Mouse (Mus musculus) testis, adult 2 months (tissue): ENCODE measurements around the gene Cpsf3.

ENCODE experiments used
- CTCF ChIP-seq: fragments of 200-500 bp; IDR thresholded peaks from 2 replicates; pipeline ENCODE4 v1.5.1; 2012; ENCODE audit warnings: low read depth, mild to moderate bottlenecking, inconsistent platforms, low read length, moderate library complexity; ENCODE audit not compliant: control insufficient read depth, insufficient read depth, insufficient replicate concordance
- POLR2A ChIP-seq: fragments of 200-500 bp; IDR thresholded peaks from 2 replicates; pipeline ENCODE4 v1.6.1; 2012; ENCODE audit warnings: low read depth, mild to moderate bottlenecking, inconsistent platforms, low read length, moderate library complexity; ENCODE audit not compliant: control insufficient read depth

DNA sequence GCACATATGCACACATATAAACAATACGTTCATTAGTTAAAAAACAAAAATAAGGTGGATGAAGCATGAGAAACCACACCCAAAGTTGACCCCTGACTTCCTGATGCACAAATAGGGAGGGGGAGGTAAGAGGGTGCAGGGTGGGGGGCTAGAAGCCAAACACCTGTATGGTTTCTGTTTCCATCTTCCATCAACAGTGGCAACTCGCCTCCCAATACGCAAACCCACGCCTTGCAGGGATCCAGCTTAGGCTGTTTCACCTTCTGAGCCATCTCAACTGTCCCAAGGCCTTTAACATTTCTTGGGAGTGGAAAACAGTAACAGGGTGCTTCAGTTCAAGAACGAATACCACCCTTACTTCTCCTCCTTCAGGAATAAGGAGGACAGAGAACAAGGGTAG, 52.0 kb downstream of the Cpsf3 start:
- no peak for TF ChIP-seq CTCF
- no peak for TF ChIP-seq POLR2A
